Mouse (Mus musculus) c-Kit-positive CD71-positive TER-119-positive erythroid progenitor cells, embryonic 14.5 days (primary cell): ENCODE data around the gene Zbtb5.
"Not testable (repeated sequence)": the region's sequence is repeated elsewhere in the genome, so short reads cannot be mapped to it uniquely, and the experiment has no call there.

Experiments
- DNase-seq: peaks from one replicate; pipeline ENCODE4 v3.0.0-alpha.2; 2013; ENCODE audit warnings: low spot score

Gene Zbtb5

GRCm38 (mm10) chr4:45010806-45011415 lies 1.3 kb downstream of the Zbtb5 start:
- DNase-seq = no peak

- DNase-seq = no peak
Observed at GRCm38 (mm10) chr4:45005452-45005851, 6.8 kb downstream of the Zbtb5 start.

DNA sequence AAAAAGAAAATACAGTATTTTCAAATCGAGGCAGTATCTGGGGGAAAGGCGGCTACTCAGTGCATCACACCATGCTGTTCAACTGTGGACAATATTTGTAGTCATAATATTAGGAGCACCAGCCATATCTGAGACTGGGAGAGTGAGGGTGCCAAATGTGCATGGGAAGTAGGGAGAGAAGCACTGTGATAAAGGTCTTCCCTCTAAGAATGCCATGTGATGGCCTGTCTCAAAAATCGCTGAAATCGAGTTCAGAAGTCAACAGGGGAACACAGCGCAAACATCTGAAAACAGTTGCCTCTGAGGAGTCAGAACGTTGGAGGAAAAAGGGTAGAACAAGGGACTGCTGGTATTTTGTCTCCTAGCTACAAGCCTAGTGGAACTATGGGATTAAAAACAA lies 12.2 kb downstream of the Zbtb5 start:
- no peak for DNase-seq

GRCm38 (mm10) chr4:44998071-44998470 lies 14.1 kb downstream of the Zbtb5 start:
- DNase-seq = no peak

- no peak for DNase-seq
Observed at GRCm38 (mm10) chr4:44994776-44995175, 17.4 kb downstream of the Zbtb5 start.

DNA sequence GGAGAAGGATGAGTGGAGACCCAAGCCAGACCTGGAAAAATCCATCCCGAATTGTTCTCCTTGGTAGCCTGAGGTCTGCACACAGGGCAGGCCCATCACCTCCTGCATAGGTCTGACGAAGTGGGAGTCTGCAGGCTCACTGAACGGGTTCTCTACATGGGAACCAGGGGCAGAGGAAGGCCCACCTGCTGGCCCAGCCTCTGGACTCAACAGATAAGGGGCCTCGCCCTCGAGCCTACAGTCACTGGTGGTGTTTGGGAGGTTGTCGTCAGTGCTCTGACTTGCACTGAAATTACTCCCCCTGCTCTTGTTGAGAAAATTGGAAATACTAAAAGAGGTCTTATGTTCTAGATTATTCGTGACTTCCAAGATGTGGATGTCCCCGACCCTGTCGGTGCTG lies 18.4 kb downstream of the Zbtb5 start:
- peak; percentile 79 for DNase-seq

GRCm38 (mm10) chr4:44993179-44993578 lies 19.0 kb downstream of the Zbtb5 start:
- DNase-seq = not testable (repeated sequence)

DNA sequence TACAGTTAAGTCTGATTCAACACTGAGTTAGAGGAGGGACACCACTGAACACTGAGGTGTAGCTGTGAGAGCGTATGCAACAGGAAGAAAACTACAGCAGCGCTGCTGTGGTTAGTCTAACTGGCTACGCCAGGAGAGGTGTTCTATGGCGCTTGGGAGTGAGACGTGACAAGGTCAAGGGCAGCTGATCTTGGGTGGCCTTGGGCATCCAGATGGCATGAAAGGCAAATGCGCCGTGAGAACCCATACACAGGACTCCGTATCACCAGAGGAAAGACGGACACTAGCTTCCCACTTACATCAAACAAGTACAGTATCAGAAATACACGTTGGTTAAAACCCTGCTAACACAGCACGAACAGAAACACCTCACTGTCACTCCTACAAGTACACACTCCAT lies 19.9 kb downstream of the Zbtb5 start:
- DNase-seq = not testable (repeated sequence)

- no peak for DNase-seq
Observed at GRCm38 (mm10) chr4:44990560-44990959, 21.7 kb downstream of the Zbtb5 start.

DNA sequence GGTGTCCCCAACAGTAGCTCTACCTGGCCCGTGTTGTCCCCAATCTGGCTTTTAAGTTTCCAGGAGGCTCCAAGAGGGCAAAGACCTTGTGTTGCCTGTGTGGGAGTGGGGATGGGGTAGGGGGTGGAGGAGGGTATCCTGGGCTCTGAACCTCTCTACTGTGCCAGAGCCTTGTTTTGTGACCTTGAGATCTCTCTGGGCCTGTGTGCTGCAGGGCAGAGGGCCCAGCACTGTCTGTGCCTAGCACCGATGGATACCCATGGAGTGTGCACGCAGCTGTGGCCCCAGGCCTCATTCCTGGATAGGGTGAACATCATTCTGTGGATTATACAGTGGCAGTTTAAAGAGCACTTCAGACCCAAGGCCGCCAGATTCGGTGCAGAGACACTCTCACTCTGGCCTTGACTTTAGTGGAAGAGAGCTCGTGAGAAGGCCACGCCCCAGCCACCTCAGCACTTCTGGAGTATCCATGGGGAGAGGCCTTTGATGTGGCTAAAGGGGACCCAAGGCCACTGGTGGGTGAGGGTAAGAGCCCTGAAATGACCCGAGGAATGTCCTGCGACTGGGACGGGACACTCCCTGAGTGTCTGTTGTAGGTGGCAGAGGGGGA lies 29.0 kb downstream of the Zbtb5 start:
- no peak for DNase-seq

- DNase-seq = no peak
Observed at GRCm38 (mm10) chr4:44982440-44983130, 29.6 kb downstream of the Zbtb5 start.

DNA sequence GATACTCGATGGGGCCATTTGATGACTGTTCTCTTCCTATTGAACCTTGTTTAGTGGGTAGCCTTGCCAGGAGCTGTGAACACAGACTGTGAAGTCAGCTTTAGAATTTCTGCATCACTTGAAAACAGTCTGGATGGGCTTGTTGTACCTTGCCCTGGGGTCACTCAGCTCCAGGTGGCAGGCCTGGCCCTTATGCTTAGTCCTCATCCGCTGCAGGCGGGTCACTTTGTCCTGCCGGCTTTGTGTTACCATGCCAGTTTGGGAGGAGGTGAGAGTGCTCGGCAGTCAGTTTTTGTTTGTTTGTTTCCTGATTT lies 30.3 kb downstream of the Zbtb5 start:
- no peak for DNase-seq

DNA sequence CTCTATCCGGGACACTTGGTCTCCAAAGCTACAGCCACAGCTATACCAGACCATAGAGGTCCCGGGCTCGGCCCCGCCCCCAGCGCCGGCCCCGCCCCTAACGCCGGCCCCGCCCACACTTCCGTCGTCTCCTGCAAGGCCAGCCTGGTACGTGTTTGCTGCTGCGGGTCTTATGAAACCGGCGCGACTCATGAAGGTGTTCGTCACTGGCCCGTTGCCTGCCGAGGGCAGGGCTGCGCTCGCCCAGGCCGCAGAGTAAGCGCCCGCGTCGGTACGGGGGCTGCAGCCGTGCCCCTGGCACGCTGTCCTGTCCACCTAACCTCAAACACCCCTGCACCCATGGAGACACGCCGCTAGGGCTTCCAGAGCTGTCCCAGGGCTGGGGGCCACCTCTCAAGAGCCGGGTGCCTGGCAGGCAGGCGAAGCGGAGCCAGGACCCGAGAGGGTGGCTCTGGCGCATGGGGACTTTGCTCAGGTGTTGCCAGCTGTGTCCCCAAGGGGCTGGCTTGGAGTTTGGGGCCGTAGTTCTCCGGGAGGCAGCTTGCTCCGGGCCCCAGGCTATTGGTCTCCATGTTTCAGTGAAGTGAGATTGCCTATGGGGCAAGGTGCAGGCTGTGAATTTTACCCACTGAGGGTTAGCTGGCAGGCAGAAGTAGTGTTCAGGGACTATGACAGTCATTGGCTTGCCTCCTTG lies 30.8 kb downstream of the Zbtb5 start, which contains the start of gene Grhpr:
Grhpr (plus strand) TSS at position 116 of the 694 bp plus-strand sequence.
- DNase-seq = peak; percentile 83

DNA sequence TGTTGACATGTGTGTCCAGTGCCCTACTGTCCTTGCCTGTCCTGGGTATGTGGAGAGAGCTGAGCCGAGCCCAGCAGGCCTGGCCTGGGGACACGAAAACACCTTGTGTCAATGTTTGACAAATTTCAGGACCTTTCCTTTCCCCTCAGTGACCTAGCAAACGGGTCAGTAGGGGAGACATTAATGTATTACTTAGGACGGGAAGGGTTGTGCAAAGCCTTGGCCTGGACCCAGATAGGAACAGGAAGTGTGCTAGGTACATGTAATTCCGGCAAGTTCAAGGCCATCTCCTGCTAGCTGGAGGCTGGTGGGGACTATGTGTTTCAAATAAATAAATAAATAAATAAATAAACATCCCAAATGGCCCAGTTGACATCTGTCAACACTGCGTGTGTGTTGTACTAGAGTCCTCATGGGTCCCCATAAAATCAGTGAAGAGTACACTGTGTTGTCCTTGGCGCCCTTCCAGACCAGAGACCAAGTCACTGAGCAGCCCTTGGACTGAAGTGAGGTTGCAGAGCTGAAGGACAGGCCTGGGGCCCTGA lies 32.3 kb downstream of the Zbtb5 start:
- no peak for DNase-seq

DNA sequence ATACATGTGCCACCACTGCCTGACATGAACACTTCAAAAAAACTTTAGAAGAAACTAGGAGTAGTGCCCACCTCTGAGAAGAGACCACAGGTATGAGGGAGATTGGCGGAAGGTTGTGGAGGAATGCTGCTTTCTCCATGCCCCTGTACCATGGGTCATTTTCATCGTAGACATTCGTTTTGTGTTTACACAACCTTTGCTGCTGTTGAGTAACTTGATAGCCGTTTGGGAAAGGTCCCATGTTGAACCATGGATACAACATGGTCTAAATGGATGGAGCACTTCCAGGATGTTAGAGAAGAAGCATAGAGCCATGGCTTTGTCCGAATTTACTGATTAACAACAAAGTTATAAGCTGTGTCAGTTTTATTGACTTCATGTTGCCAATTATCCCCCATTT lies 34.0 kb downstream of the Zbtb5 start:
- DNase-seq = no peak

DNA sequence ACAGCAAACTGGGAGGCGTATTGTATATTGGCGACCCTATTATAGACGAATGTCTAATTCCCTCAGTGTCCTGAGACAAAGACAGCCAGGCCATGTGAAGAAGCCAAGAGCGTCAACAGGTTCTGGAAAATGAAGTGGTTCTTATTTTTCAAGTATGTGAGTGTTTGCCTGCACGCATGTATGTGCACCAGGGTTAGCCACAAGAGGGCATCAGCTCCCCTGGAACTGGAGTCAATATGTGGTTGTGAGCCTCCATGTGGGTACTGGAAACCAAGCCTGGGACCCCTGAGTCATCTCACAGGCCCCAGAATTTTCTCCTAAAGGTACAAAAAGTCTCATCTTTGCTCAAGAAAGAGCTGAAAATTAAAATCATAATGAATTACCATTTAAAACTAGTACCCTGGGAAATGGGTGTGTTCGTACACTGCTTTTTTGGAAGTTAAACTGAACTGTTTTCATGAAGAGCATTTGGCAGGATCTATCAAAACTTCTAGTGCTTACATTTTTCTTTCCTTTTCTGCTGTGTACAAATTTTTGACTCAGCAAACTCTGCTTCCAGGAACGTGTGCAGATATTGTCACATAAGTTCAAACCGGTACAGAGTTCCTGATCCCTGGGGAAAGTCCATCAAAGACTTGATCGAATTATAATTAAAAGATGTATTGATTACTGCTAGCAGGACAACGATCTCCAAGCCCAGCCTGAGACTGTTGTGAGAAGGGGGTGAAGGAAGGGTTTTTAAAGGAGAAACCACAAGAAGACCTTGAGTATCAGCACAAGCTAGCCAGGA lies 35.1 kb downstream of the Zbtb5 start:
- DNase-seq = no peak

DNA sequence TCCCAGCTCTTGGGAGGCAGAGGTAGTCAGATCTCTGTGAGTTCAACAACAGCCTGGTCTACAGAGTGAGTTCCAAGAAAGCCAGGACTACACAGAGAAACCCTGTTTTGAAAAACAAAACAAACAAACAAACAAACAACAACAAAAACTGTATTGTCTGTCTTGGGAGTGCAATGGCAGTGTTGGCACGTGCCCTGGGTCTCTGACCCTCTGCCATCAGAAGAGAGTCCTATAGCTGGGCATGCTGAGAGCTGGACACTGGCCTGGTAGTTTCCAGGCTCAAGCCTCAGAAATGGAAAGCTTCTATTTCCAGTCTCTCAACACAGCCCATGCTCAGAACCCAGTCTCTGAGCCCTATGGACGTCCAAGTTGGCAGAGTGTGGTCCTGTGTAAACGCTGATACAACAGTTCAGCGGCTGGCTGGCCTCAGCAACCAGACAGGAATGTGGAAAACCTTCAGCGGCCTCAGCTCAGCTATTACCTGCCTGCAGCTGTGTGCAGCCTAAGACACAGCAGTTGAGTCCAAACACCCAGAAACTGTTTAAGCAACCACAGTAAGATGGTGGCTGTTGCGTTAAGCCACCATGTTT lies 36.1 kb downstream of the Zbtb5 start:
- DNase-seq = no peak

GRCm38 (mm10) chr4:44974331-44974730 lies 37.9 kb downstream of the Zbtb5 start:
- no peak for DNase-seq

GRCm38 (mm10) chr4:44973871-44974270 lies 38.3 kb downstream of the Zbtb5 start:
- DNase-seq = no peak

DNA sequence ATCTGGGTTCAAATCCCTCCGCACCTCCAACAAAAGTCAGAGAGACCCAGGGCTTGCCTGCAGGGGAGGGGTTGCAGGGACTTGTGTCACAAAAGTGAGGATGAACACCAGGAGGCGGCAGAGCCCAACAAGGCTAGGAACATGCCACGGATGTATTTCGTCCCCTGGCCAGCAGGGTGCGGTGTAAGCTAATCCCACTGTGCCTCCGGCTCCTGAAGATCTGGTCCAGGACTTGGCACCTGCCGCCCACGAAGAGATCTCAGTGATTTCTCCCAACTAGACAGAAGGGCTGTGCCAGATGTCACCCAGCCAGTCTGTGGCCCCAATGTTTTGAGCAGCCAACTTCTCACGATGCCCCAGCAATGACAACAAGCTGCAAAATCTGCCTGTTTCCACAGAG lies 38.8 kb downstream of the Zbtb5 start:
- DNase-seq = peak; percentile 86

DNA sequence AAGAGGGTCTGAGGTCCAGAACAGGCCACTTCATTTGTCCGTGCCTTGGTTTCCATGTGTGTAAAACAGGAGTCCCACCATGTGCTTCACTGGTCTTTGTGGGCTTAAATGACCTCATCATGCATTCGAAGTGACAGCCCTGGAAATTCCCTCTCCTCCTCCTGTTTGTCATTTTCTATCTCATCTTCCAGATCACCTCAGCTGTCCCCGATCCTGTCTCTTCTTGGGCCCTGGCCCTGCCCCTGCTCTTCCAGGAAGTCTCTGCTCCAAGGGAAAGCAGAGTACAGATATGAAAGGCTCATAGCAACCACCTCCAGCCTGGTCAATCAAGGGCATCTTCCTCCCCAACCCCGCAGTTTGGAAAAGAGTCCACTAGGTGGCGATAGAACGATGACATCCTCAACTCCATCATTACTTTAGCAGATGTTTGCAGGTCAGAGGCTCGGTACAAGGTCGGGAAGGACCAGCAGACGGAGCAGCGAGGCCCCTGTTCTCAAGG lies 41.6 kb downstream of the Zbtb5 start:
- peak; percentile 66 for DNase-seq
